Mouse (Mus musculus) myocyte (in vitro differentiated cells): ENCODE measurements around the gene Dgkg.

Source experiments
- E2F4 ChIP-seq: IDR thresholded peaks from one replicate; pipeline ENCODE4 v1.6.1; 2011; ENCODE audit warnings: mild to moderate bottlenecking, control low read depth, moderate library complexity; ENCODE audit not compliant: insufficient read depth
- MAX ChIP-seq: IDR thresholded peaks from one replicate; pipeline ENCODE4 v1.6.1; 2011; ENCODE audit warnings: low read depth, mild to moderate bottlenecking, control low read depth
- MYOD1 ChIP-seq, 3 experiments: IDR thresholded peaks; one replicate each; pipeline ENCODE4 v1.6.1; 2011; ENCODE audit warnings: control low read depth in 2 of 3, low read depth in 2 of 3, mild to moderate bottlenecking in 2 of 3, moderate library complexity in 1 of 3; ENCODE audit not compliant: insufficient read length in 2 of 3, control insufficient read depth in 1 of 3
- MYOG ChIP-seq, 3 experiments: IDR thresholded peaks; one replicate each; pipeline ENCODE4 v1.6.1; 2011; ENCODE audit warnings: control low read depth in 2 of 3, low read depth in 2 of 3, mild to moderate bottlenecking in 2 of 3; ENCODE audit not compliant: insufficient read length in 2 of 3, control insufficient read depth in 1 of 3, insufficient read depth in 1 of 3
- POLR2A ChIP-seq: IDR thresholded peaks from one replicate; pipeline ENCODE4 v1.6.1; 2011; ENCODE audit warnings: low read depth, mild to moderate bottlenecking, control low read depth, moderate library complexity; ENCODE audit not compliant: insufficient read length
- POLR2AphosphoS2 ChIP-seq: IDR thresholded peaks from one replicate; pipeline ENCODE4 v1.6.1; 2011; ENCODE audit warnings: low read depth, control low read depth; ENCODE audit not compliant: insufficient read length
- REST ChIP-seq: IDR thresholded peaks from one replicate; pipeline ENCODE4 v1.6.1; 2011; ENCODE audit warnings: mild to moderate bottlenecking, control low read depth, moderate library complexity; ENCODE audit not compliant: insufficient read depth, insufficient read length
- TCF12 ChIP-seq: IDR thresholded peaks from one replicate; pipeline ENCODE4 v1.6.1; 2011; ENCODE audit warnings: mild to moderate bottlenecking, control low read depth; ENCODE audit not compliant: poor library complexity, insufficient read depth, severe bottlenecking
- USF1 ChIP-seq: IDR thresholded peaks from one replicate; pipeline ENCODE4 v1.6.1; 2011; ENCODE audit warnings: low read depth, mild to moderate bottlenecking, control low read depth, moderate library complexity

DNA sequence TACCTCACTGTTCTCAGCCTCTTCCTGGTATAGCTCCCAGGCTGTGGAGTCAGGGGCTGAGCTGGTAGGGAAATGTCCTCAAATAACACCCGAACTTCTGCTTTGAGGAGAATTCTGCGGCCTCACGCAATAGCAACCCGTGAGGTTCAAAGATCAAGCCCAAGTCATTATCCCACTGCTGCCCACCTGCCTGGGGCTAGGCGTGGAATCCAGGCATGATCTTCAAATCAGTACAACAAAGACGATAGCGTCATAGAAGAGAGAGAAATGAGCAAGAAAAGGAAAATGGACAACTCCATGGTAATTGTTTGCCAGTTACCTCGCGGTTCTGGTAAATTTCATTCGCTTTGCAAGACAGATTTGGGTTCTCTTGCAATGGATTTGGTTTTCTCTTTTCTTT, 109.3 kb downstream of the Dgkg start:
- TF ChIP-seq POLR2AphosphoS2 (no peak), TCF12 (no peak), MYOD1 (IDR thresholded peaks at IDR 0.05; ENCODE audit: control insufficient read depth in 1 of 3, insufficient read length in 2 of 3, low read depth in 2 of 3) (no peak), MAX (no peak), POLR2A (no peak), REST (no peak), MYOG (IDR thresholded peaks at IDR 0.05; ENCODE audit: control insufficient read depth in 1 of 3, insufficient read depth in 1 of 3, insufficient read length in 2 of 3, low read depth in 2 of 3) (no peak), E2F4 (no peak), USF1 (no peak)
